Mouse (Mus musculus) liver, postnatal 0 days (tissue): ENCODE data around the gene Disp1. TPM values are rescaled to one million over a fixed set of nuclear protein-coding genes. Genes with fewer than 3 reads are reported as not detected.

Experiments used
- ATAC-seq: fragments of 200-750 bp; cut with Nextera tagmentation; 2 replicates; pipeline ENCODE4 v1.8.0; 2017; ENCODE audit warnings: mild to moderate bottlenecking, moderate library complexity
- DNase-seq: peaks from one replicate; pipeline ENCODE4 v3.0.0-alpha.2; 2016
- H3K27ac ChIP-seq: fragments of 300-500 bp; sonication (generic); 2 replicates; pipeline ENCODE4 v1.5.1; 2014; ENCODE audit warnings: antibody characterized with exemption, moderate library complexity, mild to moderate bottlenecking, low read depth
- H3K27me3 ChIP-seq: fragments of 300-500 bp; sonication (generic); 2 replicates; pipeline ENCODE4 v1.6.1; 2014; ENCODE audit warnings: low read length, control low read depth, mixed read lengths; ENCODE audit not compliant: insufficient read depth
- H3K36me3 ChIP-seq: fragments of 300-500 bp; sonication (generic); replicated peaks from 2 replicates; pipeline ENCODE4 v1.6.1; 2014; ENCODE audit warnings: mild to moderate bottlenecking, control low read depth, low read length, moderate library complexity, mixed read lengths; ENCODE audit not compliant: insufficient read depth
- H3K4me1 ChIP-seq: fragments of 300-500 bp; sonication (generic); 2 replicates; pipeline ENCODE4 v1.6.1; 2014; ENCODE audit warnings: antibody characterized with exemption, mild to moderate bottlenecking, control low read depth; ENCODE audit not compliant: insufficient read depth
- H3K4me2 ChIP-seq: fragments of 300-500 bp; sonication (generic); 2 replicates; pipeline ENCODE4 v1.6.1; 2014; ENCODE audit warnings: low read depth, mild to moderate bottlenecking, low read length, moderate library complexity, mixed read lengths
- H3K4me3 ChIP-seq: fragments of 300-500 bp; sonication (generic); 2 replicates; pipeline ENCODE4 v1.5.1; 2014; ENCODE audit warnings: low read depth, low read length
- H3K9ac ChIP-seq: fragments of 300-500 bp; sonication (generic); replicated peaks from 2 replicates; pipeline ENCODE4 v1.6.1; 2014; ENCODE audit warnings: mild to moderate bottlenecking, moderate library complexity
- H3K9me3 ChIP-seq: fragments of 300-500 bp; sonication (generic); 2 replicates; pipeline ENCODE4 v1.6.1; 2016; ENCODE audit warnings: mild to moderate bottlenecking, control low read depth, low read length, mixed read lengths
- CTCF ChIP-seq: sonication (generic); IDR thresholded peaks from 2 replicates; pipeline ENCODE4 v1.5.1; 2016; ENCODE audit warnings: antibody characterized with exemption, low read depth
- EP300 ChIP-seq: IDR thresholded peaks from 2 replicates; pipeline ENCODE4 v1.6.1; 2016; ENCODE audit warnings: antibody characterized with exemption, low read depth, mild to moderate bottlenecking
- WGBS: fragments of 180-500 bp; shearing (Covaris S2); extraction: QIAGEN DNeasy Blood & Tissue Kit; methylation state at CpG from one replicate; pipeline ENCODE4 v1.1.7; 2014; ENCODE audit not compliant: insufficient replicate concordance; 5-methylcytosine and 5-hydroxymethylcytosine counted together
- polyA plus RNA-seq: library from polyadenylated mRNA; unstranded; fragments of >200 nt; fragmentation: Nextera tagmentation; extraction: Ambion mirVana; gene quantifications from 2 replicates; pipeline ENCODE4 v1.2.1, GENCODE M21; 2015

The Disp1 gene
- polyA plus RNA-seq, 1 experiment from 2014 or later: 1.9 TPM

DNA sequence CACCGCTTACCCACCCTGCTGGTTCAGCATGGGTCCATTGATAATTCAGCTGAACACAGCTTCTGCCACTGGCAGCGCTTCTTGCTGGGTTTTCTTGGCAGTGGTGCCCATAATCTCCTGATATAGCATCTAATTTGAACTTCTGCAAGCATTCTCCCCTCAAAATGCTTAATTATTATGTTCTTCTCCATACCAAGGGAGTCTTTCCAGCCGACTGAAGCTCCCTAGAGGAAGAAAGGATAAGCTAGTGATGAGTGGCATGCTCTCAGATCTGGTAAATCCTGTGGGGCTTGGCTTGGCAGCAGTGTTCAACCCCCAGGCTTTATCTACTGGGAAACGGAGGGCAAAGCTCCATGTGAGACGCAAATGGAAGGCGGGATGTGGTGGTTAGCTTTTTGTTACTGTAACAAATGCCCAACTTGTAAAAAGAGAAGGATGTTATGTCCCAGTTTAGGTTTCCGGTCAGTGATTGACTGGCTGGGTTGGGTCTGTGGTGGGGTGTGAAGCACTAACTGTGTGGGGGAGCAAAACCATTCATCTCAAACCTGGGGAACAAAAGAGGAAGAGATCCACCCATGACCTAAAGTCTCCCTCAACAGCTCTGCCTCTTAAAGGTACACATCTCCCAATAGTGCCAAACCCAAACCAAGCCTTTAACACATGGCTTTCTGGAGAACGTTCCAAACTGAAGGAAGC lies 151.2 kb downstream of the Disp1 start:
- 54% methylated on average over 8 of the region's 8 CpGs for WGBS
- no peak overlapping the region for H3K4me2 ChIP-seq
- ATAC-seq: no peak

DNA sequence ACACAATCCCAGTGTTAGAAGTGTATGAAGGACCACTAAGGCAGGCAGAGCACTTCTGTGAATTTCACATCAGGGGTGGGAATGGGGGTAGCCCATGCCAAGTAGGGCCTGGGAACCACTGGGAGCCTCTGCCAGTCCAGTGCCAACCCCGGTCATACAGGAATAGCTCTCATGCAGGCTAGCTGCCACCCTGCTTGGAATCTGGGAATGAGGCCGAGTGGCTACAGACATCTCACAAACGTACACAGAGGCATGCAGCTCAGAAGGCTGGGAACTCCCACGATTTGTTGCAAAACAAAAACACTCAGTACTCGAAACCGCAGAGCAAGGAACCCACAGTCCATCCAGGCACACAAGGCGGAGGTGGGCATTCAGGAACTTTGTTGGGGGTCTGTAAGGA lies 153.5 kb downstream of the Disp1 start:
- H3K4me2 ChIP-seq: no peak overlapping the region
- 73% methylated on average over 7 of the region's 7 CpGs for WGBS
- no peak overlapping the region for H3K27ac ChIP-seq
- no peak for TF ChIP-seq CTCF
- no peak for TF ChIP-seq EP300
- no peak overlapping the region for H3K4me3 ChIP-seq
- H3K4me1 ChIP-seq: no peaks in the 10 kb centered on the region
- no peaks in the 10 kb centered on the region for H3K36me3 ChIP-seq
- DNase-seq (no peak), ATAC-seq (no peak)
- H3K27me3 ChIP-seq: no peaks in the 10 kb centered on the region
- H3K9me3 ChIP-seq: no peaks in the 10 kb centered on the region
- no peak overlapping the region for H3K9ac ChIP-seq

More for the DNA sequence above, 151.2 kb downstream of the Disp1 start:
- no peaks in the 10 kb centered on the region for H3K36me3 ChIP-seq
- DNase-seq: no peak
- no peak overlapping the region for H3K9ac ChIP-seq
- H3K27ac ChIP-seq: no peak overlapping the region
- H3K4me1 ChIP-seq: no peaks in the 10 kb centered on the region
- TF ChIP-seq EP300 (no peak), CTCF (no peak)
- no peaks in the 10 kb centered on the region for H3K9me3 ChIP-seq
- no peak overlapping the region for H3K4me3 ChIP-seq
- H3K27me3 ChIP-seq: no peaks in the 10 kb centered on the region

DNA sequence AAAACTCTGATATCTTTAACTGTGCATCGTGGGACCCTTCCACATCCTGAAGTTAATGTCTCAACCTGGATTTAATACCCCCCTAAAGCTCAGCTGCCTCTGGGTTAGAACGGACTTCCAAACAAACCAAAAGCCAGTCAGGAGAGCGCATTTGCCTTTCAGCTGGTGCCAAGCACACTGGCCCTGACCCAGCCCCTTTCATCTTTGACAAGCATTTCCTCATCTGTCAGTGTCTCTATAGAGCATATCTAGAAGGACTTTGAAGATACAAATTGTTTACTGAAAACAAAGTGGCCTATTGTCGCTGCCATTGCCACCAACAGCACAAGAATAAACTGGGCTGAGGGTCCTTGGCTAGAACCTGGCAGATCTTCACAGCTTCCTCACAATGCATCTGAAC lies 154.3 kb downstream of the Disp1 start:
- Histone ChIP-seq H3K4me1 (no peaks in the 10 kb centered on the region), H3K4me2 (no peak overlapping the region), H3K27ac (no peak overlapping the region), H3K9ac (no peak overlapping the region), H3K9me3 (no peaks in the 10 kb centered on the region), H3K27me3 (no peaks in the 10 kb centered on the region), H3K4me3 (no peak overlapping the region), H3K36me3 (no peaks in the 10 kb centered on the region)
- 61% methylated on average over 4 of the region's 4 CpGs for WGBS
- DNase-seq (no peak), ATAC-seq (no peak)
- TF ChIP-seq CTCF: no peak
- no peak for TF ChIP-seq EP300

DNA sequence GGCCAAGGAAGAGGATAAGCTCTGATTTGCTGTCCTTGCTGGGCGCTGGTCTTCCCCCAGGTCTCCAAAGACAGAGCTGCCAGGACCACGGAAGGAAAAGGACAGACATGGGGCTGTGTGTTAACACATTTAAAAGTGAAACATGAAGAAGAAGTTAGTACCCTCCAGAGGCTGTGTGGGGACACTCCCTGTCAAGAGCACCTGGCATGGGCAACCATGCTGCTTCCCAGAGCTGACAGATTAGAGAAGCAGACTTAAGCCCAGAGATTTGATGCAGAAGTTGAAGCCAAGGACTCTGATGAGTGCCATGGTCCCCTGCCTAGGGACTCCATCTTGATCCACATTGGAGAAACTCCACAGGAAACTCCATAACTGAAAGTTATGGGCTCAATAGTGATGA lies 160.7 kb downstream of the Disp1 start:
- Histone ChIP-seq H3K4me1 (no peaks in the 10 kb centered on the region), H3K36me3 (no peaks in the 10 kb centered on the region), H3K9me3 (no peaks in the 10 kb centered on the region), H3K4me3 (no peak overlapping the region), H3K9ac (no peak overlapping the region), H3K4me2 (no peak overlapping the region), H3K27me3 (no peaks in the 10 kb centered on the region), H3K27ac (no peak overlapping the region)
- DNase-seq (no peak), ATAC-seq (no peak)
- no peak for TF ChIP-seq EP300
- TF ChIP-seq CTCF: no peak
- WGBS: 57% methylated on average over 2 of the region's 2 CpGs

DNA sequence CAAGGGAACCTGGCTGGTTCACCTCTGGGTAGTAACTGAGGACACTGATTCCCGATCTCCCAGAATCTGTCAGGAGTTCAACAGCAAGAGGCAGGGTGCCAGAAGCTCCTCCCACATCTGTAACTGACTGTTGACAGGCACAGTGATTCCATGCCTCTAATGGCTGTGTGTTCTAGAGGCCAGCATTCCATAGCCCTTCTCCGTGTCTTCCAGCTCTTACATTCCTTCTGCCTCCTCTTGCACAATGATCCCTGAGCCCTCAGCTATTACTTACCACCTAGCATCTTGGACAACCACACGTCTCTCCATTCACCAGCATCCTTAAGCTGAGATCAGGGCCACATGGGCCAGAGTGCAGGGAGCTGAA lies 165.1 kb downstream of the Disp1 start:
- H3K9me3 ChIP-seq: no peaks in the 10 kb centered on the region
- WGBS: 39% methylated on average over 3 of the region's 3 CpGs
- H3K36me3 ChIP-seq: no peaks in the 10 kb centered on the region
- H3K27me3 ChIP-seq: no peaks in the 10 kb centered on the region
- TF ChIP-seq CTCF (no peak), EP300 (no peak)
- no peaks in the 10 kb centered on the region for H3K4me1 ChIP-seq
- ATAC-seq (no peak), DNase-seq (no peak)
- no peak overlapping the region for H3K27ac ChIP-seq
- no peak overlapping the region for H3K4me3 ChIP-seq
- H3K9ac ChIP-seq: no peak overlapping the region
- H3K4me2 ChIP-seq: no peak overlapping the region

DNA sequence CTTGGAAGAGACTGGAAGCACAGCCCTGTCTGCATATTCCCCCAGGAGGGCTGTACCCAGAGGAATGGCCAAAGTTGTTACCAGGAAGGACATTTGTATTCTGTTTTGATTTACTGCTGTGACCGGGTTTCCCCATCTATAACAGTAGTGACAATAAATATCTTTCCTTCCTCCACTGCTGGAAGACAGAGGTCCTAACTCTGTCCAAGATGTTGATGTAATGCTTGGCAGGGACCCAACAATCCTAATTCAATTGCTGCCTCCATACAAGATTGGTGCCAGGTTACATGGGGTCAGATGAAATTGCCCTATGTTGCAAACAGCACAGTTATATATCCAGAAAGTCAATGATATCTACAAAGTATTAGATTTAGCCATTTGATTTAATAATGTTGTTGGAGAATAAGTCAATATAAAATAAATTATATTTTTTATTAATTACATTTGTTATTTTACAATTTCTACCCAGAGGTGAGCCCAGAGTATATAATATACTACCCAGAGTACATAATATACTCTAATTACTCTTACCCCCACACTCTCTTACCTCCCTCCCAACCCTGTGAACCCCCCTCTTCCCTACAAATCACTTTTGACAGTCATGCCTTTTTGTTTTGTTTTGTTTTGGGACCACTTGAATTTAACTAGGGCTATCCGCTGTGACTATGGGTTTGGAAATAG lies 165.6 kb downstream of the Disp1 start:
- Histone ChIP-seq H3K4me2 (no peak overlapping the region), H3K4me1 (no peaks in the 10 kb centered on the region), H3K9ac (no peak overlapping the region), H3K4me3 (no peak overlapping the region), H3K9me3 (no peaks in the 10 kb centered on the region), H3K27ac (no peak overlapping the region), H3K36me3 (no peaks in the 10 kb centered on the region), H3K27me3 (no peaks in the 10 kb centered on the region)
- no peak for ATAC-seq
- no peak for DNase-seq
- no peak for TF ChIP-seq CTCF
- no peak for TF ChIP-seq EP300
- whole genome bisulfite sequencing: 67% methylated on average over 2 of the region's 2 CpGs
